Mouse (Mus musculus): ENCODE measurements around the gene C4b. TPM values are rescaled to one million over a fixed set of nuclear protein-coding genes. Genes with fewer than 3 reads are reported as not detected.

C4b gene
- polyA plus RNA-seq, 1 experiment: 15.2 TPM

- no peak overlapping the region for H3K4me3 ChIP-seq (ENCODE audit: control insufficient read depth, insufficient read depth, low read length)
- peaks cover 4% of the 10 kb centered on the region; the same call in 1 of the 2 replicates for H3K27me3 ChIP-seq (ENCODE audit: control insufficient read depth, insufficient read depth, low read length)
- no peaks in the 10 kb centered on the region for H3K4me1 ChIP-seq (replicated peaks; ENCODE audit: control insufficient read depth, insufficient read depth, low read length)
- WGBS: 79% methylated on average over 9 of the region's 9 CpGs
- H3K36me3 ChIP-seq (ENCODE audit: control insufficient read depth, insufficient read depth, low read length): no peaks in the 10 kb centered on the region
- H3K27ac ChIP-seq (ENCODE audit: control insufficient read depth, insufficient read depth, low read length): no peak overlapping the region
- no peak for TF ChIP-seq CTCF (IDR thresholded peaks at IDR 0.05; ENCODE audit: borderline replicate concordance, control insufficient read depth, extremely low read depth, insufficient read depth, low read length, poor library complexity)
- TF ChIP-seq POLR2A (IDR thresholded peaks at IDR 0.05; ENCODE audit: control insufficient read depth, extremely low read depth, insufficient read depth, low read length, poor library complexity): no peak
- DNase-seq: no peak
Measured at GRCm38 (mm10) chr17:34684253-34684893, 59.3 kb downstream of the C4b start.

- WGBS: 68% methylated on average over 10 of the region's 10 CpGs
- Histone ChIP-seq H3K27ac (ENCODE audit: control insufficient read depth, insufficient read depth, low read length) (no peak overlapping the region), H3K27me3 (ENCODE audit: control insufficient read depth, insufficient read depth, low read length) (peaks cover 4% of the 10 kb centered on the region; the same call in 1 of the 2 replicates), H3K36me3 (ENCODE audit: control insufficient read depth, insufficient read depth, low read length) (no peaks in the 10 kb centered on the region), H3K4me1 (replicated peaks; ENCODE audit: control insufficient read depth, insufficient read depth, low read length) (no peaks in the 10 kb centered on the region), H3K4me3 (ENCODE audit: control insufficient read depth, insufficient read depth, low read length) (no peak overlapping the region)
- DNase-seq: no peak
- TF ChIP-seq POLR2A (IDR thresholded peaks at IDR 0.05; ENCODE audit: control insufficient read depth, extremely low read depth, insufficient read depth, low read length, poor library complexity) (no peak), CTCF (IDR thresholded peaks at IDR 0.05; ENCODE audit: borderline replicate concordance, control insufficient read depth, extremely low read depth, insufficient read depth, low read length, poor library complexity) (no peak)
Measured at GRCm38 (mm10) chr17:34683686-34684220, 59.9 kb downstream of the C4b start.

- WGBS: 85% methylated on average over 8 of the region's 8 CpGs
- Histone ChIP-seq H3K27ac (ENCODE audit: control insufficient read depth, insufficient read depth, low read length) (no peak overlapping the region), H3K4me1 (replicated peaks; ENCODE audit: control insufficient read depth, insufficient read depth, low read length) (no peaks in the 10 kb centered on the region), H3K36me3 (ENCODE audit: control insufficient read depth, insufficient read depth, low read length) (no peaks in the 10 kb centered on the region), H3K27me3 (ENCODE audit: control insufficient read depth, insufficient read depth, low read length) (peaks cover 4% of the 10 kb centered on the region; the same call in 1 of the 2 replicates), H3K4me3 (ENCODE audit: control insufficient read depth, insufficient read depth, low read length) (no peak overlapping the region)
- no peak for TF ChIP-seq POLR2A (IDR thresholded peaks at IDR 0.05; ENCODE audit: control insufficient read depth, extremely low read depth, insufficient read depth, low read length, poor library complexity)
- TF ChIP-seq CTCF (IDR thresholded peaks at IDR 0.05; ENCODE audit: borderline replicate concordance, control insufficient read depth, extremely low read depth, insufficient read depth, low read length, poor library complexity): no peak
- no peak for DNase-seq
Measured at GRCm38 (mm10) chr17:34683179-34683578, 60.5 kb downstream of the C4b start.

DNA sequence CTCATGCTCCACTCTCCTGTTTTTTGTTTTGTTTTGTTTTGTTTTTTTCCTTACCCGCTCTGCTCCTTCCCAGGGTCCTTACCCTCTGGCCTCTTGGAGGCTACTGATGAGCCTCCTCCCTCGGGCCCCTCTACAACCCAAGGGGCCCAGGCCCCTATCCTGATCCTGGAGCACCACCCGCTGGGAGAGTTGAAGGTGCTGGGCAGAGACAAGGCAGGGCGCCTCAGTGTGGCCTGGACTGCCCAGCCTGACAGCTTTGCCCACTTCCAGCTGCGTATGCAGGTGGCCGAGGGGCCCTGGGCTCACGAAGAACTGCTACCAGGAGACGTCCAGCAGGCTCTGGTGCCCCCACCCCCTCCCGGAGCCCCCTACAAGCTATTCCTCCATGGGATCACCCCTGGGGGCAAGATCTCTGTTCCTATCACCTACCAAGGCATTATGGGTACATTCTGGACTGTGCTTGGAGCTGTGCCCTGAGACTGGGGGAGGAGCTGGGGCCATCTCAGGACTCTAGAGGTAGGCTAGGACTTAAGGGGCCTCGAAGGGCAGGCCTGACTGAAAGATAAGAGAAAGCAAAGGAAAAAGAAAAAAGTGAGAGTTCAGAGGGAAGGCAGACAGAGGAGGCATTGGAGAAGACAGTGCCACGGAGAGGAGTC lies 61.7 kb downstream of the C4b start:
- no peak for DNase-seq
- TF ChIP-seq POLR2A (IDR thresholded peaks at IDR 0.05; ENCODE audit: control insufficient read depth, extremely low read depth, insufficient read depth, low read length, poor library complexity): no peak
- TF ChIP-seq CTCF (IDR thresholded peaks at IDR 0.05; ENCODE audit: borderline replicate concordance, control insufficient read depth, extremely low read depth, insufficient read depth, low read length, poor library complexity): no peak
- Histone ChIP-seq H3K27me3 (ENCODE audit: control insufficient read depth, insufficient read depth, low read length) (peaks cover 4% of the 10 kb centered on the region; the same call in 1 of the 2 replicates), H3K4me3 (ENCODE audit: control insufficient read depth, insufficient read depth, low read length) (no peak overlapping the region), H3K27ac (ENCODE audit: control insufficient read depth, insufficient read depth, low read length) (no peak overlapping the region), H3K4me1 (replicated peaks; ENCODE audit: control insufficient read depth, insufficient read depth, low read length) (no peaks in the 10 kb centered on the region), H3K36me3 (ENCODE audit: control insufficient read depth, insufficient read depth, low read length) (no peaks in the 10 kb centered on the region)
- WGBS: 77% methylated on average over 11 of the region's 11 CpGs

GRCm38 (mm10) chr17:34681132-34681571 lies 62.5 kb downstream of the C4b start:
- Histone ChIP-seq H3K36me3 (ENCODE audit: control insufficient read depth, insufficient read depth, low read length) (no peaks in the 10 kb centered on the region), H3K4me3 (ENCODE audit: control insufficient read depth, insufficient read depth, low read length) (no peak overlapping the region), H3K27ac (ENCODE audit: control insufficient read depth, insufficient read depth, low read length) (no peak overlapping the region), H3K4me1 (replicated peaks; ENCODE audit: control insufficient read depth, insufficient read depth, low read length) (no peaks in the 10 kb centered on the region), H3K27me3 (ENCODE audit: control insufficient read depth, insufficient read depth, low read length) (peaks cover 4% of the 10 kb centered on the region; the same call in 1 of the 2 replicates)
- WGBS: 2% methylated on average over 17 of the region's 17 CpGs
- no peak for TF ChIP-seq POLR2A (IDR thresholded peaks at IDR 0.05; ENCODE audit: control insufficient read depth, extremely low read depth, insufficient read depth, low read length, poor library complexity)
- TF ChIP-seq CTCF (IDR thresholded peaks at IDR 0.05; ENCODE audit: borderline replicate concordance, control insufficient read depth, extremely low read depth, insufficient read depth, low read length, poor library complexity): no peak
- no peak for DNase-seq

GRCm38 (mm10) chr17:34680621-34681020 lies 63.1 kb downstream of the C4b start:
- no peak for DNase-seq
- H3K4me3 ChIP-seq (ENCODE audit: control insufficient read depth, insufficient read depth, low read length): no peak overlapping the region
- no peak overlapping the region for H3K27ac ChIP-seq (ENCODE audit: control insufficient read depth, insufficient read depth, low read length)
- H3K4me1 ChIP-seq (replicated peaks; ENCODE audit: control insufficient read depth, insufficient read depth, low read length): no peaks in the 10 kb centered on the region
- peaks cover 4% of the 10 kb centered on the region; the same call in 1 of the 2 replicates for H3K27me3 ChIP-seq (ENCODE audit: control insufficient read depth, insufficient read depth, low read length)
- TF ChIP-seq POLR2A (IDR thresholded peaks at IDR 0.05; ENCODE audit: control insufficient read depth, extremely low read depth, insufficient read depth, low read length, poor library complexity) (no peak), CTCF (IDR thresholded peaks at IDR 0.05; ENCODE audit: borderline replicate concordance, control insufficient read depth, extremely low read depth, insufficient read depth, low read length, poor library complexity) (no peak)
- WGBS: 55% methylated on average over 4 of the region's 4 CpGs
- no peaks in the 10 kb centered on the region for H3K36me3 ChIP-seq (ENCODE audit: control insufficient read depth, insufficient read depth, low read length)
